ENCODE assay signal across 8 mouse cellular contexts in the genomic region with DNA sequence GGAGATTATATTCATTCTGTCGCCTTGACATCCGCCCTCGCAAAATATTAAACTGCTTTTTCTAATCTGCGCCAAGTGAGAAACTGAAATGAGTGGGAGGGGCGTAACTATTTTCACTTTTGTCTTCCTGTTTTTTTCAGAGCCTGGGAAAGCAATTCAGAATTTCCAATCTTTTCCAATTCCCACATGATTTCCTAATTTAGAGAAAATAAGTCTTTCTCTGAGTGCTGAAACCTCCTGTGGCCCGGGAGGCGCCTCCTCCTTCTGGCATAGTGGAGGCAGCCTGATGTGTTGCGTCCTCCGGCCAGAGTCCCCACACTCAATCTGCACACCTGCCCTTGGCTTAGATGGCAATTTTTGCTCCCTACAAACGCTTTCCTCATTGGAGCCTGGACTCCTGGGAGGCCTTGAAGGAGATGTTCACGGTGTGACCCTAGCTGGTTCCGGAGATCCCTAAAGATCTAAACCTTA. TPM values are rescaled to one million over a fixed set of nuclear protein-coding genes. Genes with fewer than 3 reads are reported as not detected.
DNase-seq lines count a peak whose midpoint lies in the region; ATAC-seq lines count a peak whose summit lies in the region.

No protein-coding gene starts in this region.

- no peak for ATAC-seq in hindbrain, embryonic 14.5 days (ENCODE audit: low FRiP score)
- ATAC-seq in liver, embryonic 15.5 days (ENCODE audit: insufficient read depth) = no peak
- no peak for ATAC-seq in neural tube, embryonic 14.5 days (ENCODE audit: low read depth)

- H3K27ac ChIP-seq in hindbrain, embryonic 14.5 days = peak overlapping the region; percentile 90
- peak overlapping the region; percentile 85 for H3K27ac ChIP-seq in liver, embryonic 15.5 days (replicated peaks)
- peak overlapping the region; percentile 92 for H3K27ac ChIP-seq in neural tube, embryonic 14.5 days (ENCODE audit: low read depth, low read length)

- DNase-seq in lung, adult 18-20 months = peak; percentile 47
- DNase-seq in lung, postnatal 4 days = no peak
- peak; percentile 41 for DNase-seq in fibroblast of lung, adult 2 months (ENCODE audit: low read depth)
- DNase-seq in hindbrain, embryonic 14.5 days (ENCODE audit: low spot score) = no peak
- no peak for DNase-seq in thymus, postnatal 0 days (ENCODE audit: low spot score)
- no peak for DNase-seq in urinary bladder, postnatal 10 days (ENCODE audit: low spot score)

- H3K36me3 ChIP-seq in hindbrain, embryonic 14.5 days (replicated peaks; ENCODE audit: control insufficient read depth, insufficient read depth) = peaks cover 29% of the 10 kb centered on the region
- H3K36me3 ChIP-seq in liver, embryonic 15.5 days (replicated peaks) = peaks cover 27% of the 10 kb centered on the region
- peaks cover 21% of the 10 kb centered on the region for H3K36me3 ChIP-seq in neural tube, embryonic 14.5 days (ENCODE audit: control insufficient read depth, insufficient read depth, low read length)

- peaks cover 17% of the 10 kb centered on the region for H3K4me1 ChIP-seq in hindbrain, embryonic 14.5 days (replicated peaks; ENCODE audit: control insufficient read depth, insufficient read depth, low read length)
- H3K4me1 ChIP-seq in liver, embryonic 15.5 days (replicated peaks) = peaks cover 49% of the 10 kb centered on the region
- H3K4me1 ChIP-seq in neural tube, embryonic 14.5 days (ENCODE audit: control insufficient read depth, insufficient read depth, low read length) = peaks cover 16% of the 10 kb centered on the region

- WGBS in hindbrain, embryonic 14.5 days = 39% methylated on average over 12 of the region's 12 CpGs
- WGBS in liver, embryonic 15.5 days (ENCODE audit: insufficient replicate concordance) = 40% methylated on average over 12 of the region's 12 CpGs
- WGBS in neural tube, embryonic 14.5 days = 41% methylated on average over 12 of the region's 12 CpGs

- peak overlapping the region; percentile 95 for H3K4me2 ChIP-seq in hindbrain, embryonic 14.5 days (replicated peaks)
- H3K4me2 ChIP-seq in liver, embryonic 15.5 days = peak overlapping the region; percentile 97
- H3K4me2 ChIP-seq in neural tube, embryonic 14.5 days (ENCODE audit: low read depth, low read length) = peak overlapping the region; percentile 95

- peak overlapping the region; percentile 92 for H3K4me3 ChIP-seq in hindbrain, embryonic 14.5 days (replicated peaks; ENCODE audit: low read length)
- peak overlapping the region; percentile 84 for H3K4me3 ChIP-seq in liver, embryonic 15.5 days (replicated peaks)
- H3K4me3 ChIP-seq in neural tube, embryonic 14.5 days (ENCODE audit: low read depth, low read length) = peak overlapping the region; percentile 87

- H3K9me3 ChIP-seq in hindbrain, embryonic 14.5 days (ENCODE audit: control insufficient read depth, low read length) = no peaks in the 10 kb centered on the region
- H3K9me3 ChIP-seq in liver, embryonic 15.5 days (replicated peaks) = no peaks in the 10 kb centered on the region
- no peaks in the 10 kb centered on the region for H3K9me3 ChIP-seq in neural tube, embryonic 14.5 days (ENCODE audit: control insufficient read depth, low read length)

- H3K9ac ChIP-seq in hindbrain, embryonic 14.5 days = peak overlapping the region; percentile 86
- peak overlapping the region; percentile 82 for H3K9ac ChIP-seq in liver, embryonic 15.5 days
- peak overlapping the region; percentile 93 for H3K9ac ChIP-seq in neural tube, embryonic 14.5 days (replicated peaks; ENCODE audit: low read depth, low read length)

- no peaks in the 10 kb centered on the region for H3K27me3 ChIP-seq in hindbrain, embryonic 14.5 days (ENCODE audit: control insufficient read depth, insufficient read depth, low read length)
- H3K27me3 ChIP-seq in liver, embryonic 15.5 days = no peaks in the 10 kb centered on the region
- no peaks in the 10 kb centered on the region for H3K27me3 ChIP-seq in neural tube, embryonic 14.5 days (ENCODE audit: control insufficient read depth, insufficient read depth, low read length)

RNA-seq across cellular contexts. Expression of a gene that starts 0.7 kb away (rescaled TPM):
- 30.2 and 31.0 TPM in 2 replicates for polyA plus RNA-seq in hindbrain, embryonic 14.5 days (2014; fragmentation: Nextera tagmentation; extraction: Ambion mirVana)
- 23.3 and 24.2 TPM in 2 replicates for polyA plus RNA-seq in liver, embryonic 15.5 days (2015; fragmentation: Nextera tagmentation; extraction: Ambion mirVana)
- 26.9 and 31.0 TPM in 2 replicates for polyA plus RNA-seq in neural tube, embryonic 14.5 days (2014; fragmentation: Nextera tagmentation; extraction: Ambion mirVana)
- polyA plus RNA-seq in thymus, postnatal 0 days (2015; fragmentation: Nextera tagmentation; extraction: Ambion mirVana) = 50.0 and 56.2 TPM in 2 replicates

RNA-seq across cellular contexts. Expression of a gene that starts 26.6 kb away (rescaled TPM):
- 38.4 and 41.0 TPM in 2 replicates for polyA plus RNA-seq in hindbrain, embryonic 14.5 days (2014; fragmentation: Nextera tagmentation; extraction: Ambion mirVana)
- 16.2 and 17.4 TPM in 2 replicates for polyA plus RNA-seq in liver, embryonic 15.5 days (2015; fragmentation: Nextera tagmentation; extraction: Ambion mirVana)
- 45.6 and 47.3 TPM in 2 replicates for polyA plus RNA-seq in neural tube, embryonic 14.5 days (2014; fragmentation: Nextera tagmentation; extraction: Ambion mirVana)
- 65.3 and 73.8 TPM in 2 replicates for polyA plus RNA-seq in thymus, postnatal 0 days (2015; fragmentation: Nextera tagmentation; extraction: Ambion mirVana)

RNA-seq across cellular contexts. Expression of a gene that starts 26.9 kb away (rescaled TPM):
- polyA plus RNA-seq in hindbrain, embryonic 14.5 days (2014; fragmentation: Nextera tagmentation; extraction: Ambion mirVana) = 12.7 and 16.2 TPM in 2 replicates
- polyA plus RNA-seq in liver, embryonic 15.5 days (2015; fragmentation: Nextera tagmentation; extraction: Ambion mirVana) = 28.2 and 32.5 TPM in 2 replicates
- polyA plus RNA-seq in neural tube, embryonic 14.5 days (2014; fragmentation: Nextera tagmentation; extraction: Ambion mirVana) = 7.7 and 12.6 TPM in 2 replicates
- polyA plus RNA-seq in thymus, postnatal 0 days (2015; fragmentation: Nextera tagmentation; extraction: Ambion mirVana) = 37.4 and 39.2 TPM in 2 replicates

RNA-seq across cellular contexts. Expression of a gene that starts 34.9 kb away (rescaled TPM):
- polyA plus RNA-seq in hindbrain, embryonic 14.5 days (2014; fragmentation: Nextera tagmentation; extraction: Ambion mirVana) = 55.1 and 55.3 TPM in 2 replicates
- polyA plus RNA-seq in liver, embryonic 15.5 days (2015; fragmentation: Nextera tagmentation; extraction: Ambion mirVana) = 100 and 122 TPM in 2 replicates
- polyA plus RNA-seq in neural tube, embryonic 14.5 days (2014; fragmentation: Nextera tagmentation; extraction: Ambion mirVana) = 49.8 and 51.7 TPM in 2 replicates
- 127 and 157 TPM in 2 replicates for polyA plus RNA-seq in thymus, postnatal 0 days (2015; fragmentation: Nextera tagmentation; extraction: Ambion mirVana)

RNA-seq across cellular contexts. Expression of a gene that starts 51.9 kb away (rescaled TPM):
- polyA plus RNA-seq in hindbrain, embryonic 14.5 days (2014; fragmentation: Nextera tagmentation; extraction: Ambion mirVana) = 11.4 and 11.5 TPM in 2 replicates
- 16.8 and 18.4 TPM in 2 replicates for polyA plus RNA-seq in liver, embryonic 15.5 days (2015; fragmentation: Nextera tagmentation; extraction: Ambion mirVana)
- polyA plus RNA-seq in neural tube, embryonic 14.5 days (2014; fragmentation: Nextera tagmentation; extraction: Ambion mirVana) = 6.8 and 11.1 TPM in 2 replicates
- polyA plus RNA-seq in thymus, postnatal 0 days (2015; fragmentation: Nextera tagmentation; extraction: Ambion mirVana) = 25.7 and 29.2 TPM in 2 replicates

Comparison
In these comparisons a context has a peak if more than half of its experiments do, and no peak if none do; other contexts are left out.
1. DNase-seq: peak in lung, adult 18-20 months (2 of 2) and fibroblast of lung, adult 2 months (single experiment); none in lung, postnatal 4 days (0 of 2), hindbrain, embryonic 14.5 days (single experiment), thymus, postnatal 0 days (single experiment) and urinary bladder, postnatal 10 days (single experiment).
2. Peak in every context shown above with its lines, with median percentiles within 50 percentile points of each other: H3K27ac ChIP-seq, H3K4me2 ChIP-seq, H3K4me3 ChIP-seq and H3K9ac ChIP-seq.